Mouse (Mus musculus) neural tube, embryonic 13.5 days (tissue): ENCODE results near the gene Omp. TPM values are rescaled to one million over a fixed set of nuclear protein-coding genes. Genes with fewer than 3 reads are reported as not detected.

Experiments used
- ATAC-seq: fragments of 200-750 bp; cut with Nextera tagmentation; 2 replicates; pipeline ENCODE4 v1.8.0; 2017; ENCODE audit warnings: low read depth, mild to moderate bottlenecking, moderate TSS enrichment, moderate library complexity
- H3K27ac ChIP-seq: fragments of 300-500 bp; sonication (generic); replicated peaks from 2 replicates; pipeline ENCODE4 v1.5.1; 2015; ENCODE audit warnings: moderate library complexity, mild to moderate bottlenecking, inconsistent platforms
- H3K27me3 ChIP-seq: fragments of 300-500 bp; sonication (generic); 2 replicates; pipeline ENCODE4 v1.6.1; 2015; ENCODE audit warnings: mild to moderate bottlenecking, inconsistent platforms
- H3K36me3 ChIP-seq: fragments of 300-500 bp; sonication (generic); 2 replicates; pipeline ENCODE4 v1.6.1; 2015; ENCODE audit warnings: mild to moderate bottlenecking, inconsistent platforms
- H3K4me1 ChIP-seq: fragments of 300-500 bp; sonication (generic); replicated peaks from 2 replicates; pipeline ENCODE4 v1.6.1; 2015; ENCODE audit warnings: inconsistent platforms
- H3K4me2 ChIP-seq: fragments of 300-500 bp; sonication (generic); 2 replicates; pipeline ENCODE4 v1.6.1; 2015; ENCODE audit warnings: inconsistent platforms, mild to moderate bottlenecking, moderate library complexity
- H3K4me3 ChIP-seq: fragments of 300-500 bp; sonication (generic); 2 replicates; pipeline ENCODE4 v1.5.1; 2015; ENCODE audit warnings: mild to moderate bottlenecking, inconsistent platforms
- H3K9ac ChIP-seq: fragments of 300-500 bp; sonication (generic); 2 replicates; pipeline ENCODE4 v1.6.1; 2015; ENCODE audit warnings: moderate library complexity, mild to moderate bottlenecking, inconsistent platforms
- H3K9me3 ChIP-seq: fragments of 300-500 bp; sonication (generic); 2 replicates; pipeline ENCODE4 v1.6.1; 2016; ENCODE audit warnings: inconsistent platforms
- WGBS: fragments of 180-500 bp; shearing (Covaris S2); methylation state at CpG from one replicate; pipeline ENCODE4 v1.1.7; 2015; 5-methylcytosine and 5-hydroxymethylcytosine counted together
- polyA plus RNA-seq: library from polyadenylated mRNA; unstranded; fragments of >200 nt; fragmentation: Nextera tagmentation; extraction: Ambion mirVana; gene quantifications from 2 replicates; pipeline ENCODE4 v1.2.1, GENCODE M21; 2015

The Omp gene
- polyA plus RNA-seq, 1 experiment from 2014 or later, result 0.60 TPM

DNA sequence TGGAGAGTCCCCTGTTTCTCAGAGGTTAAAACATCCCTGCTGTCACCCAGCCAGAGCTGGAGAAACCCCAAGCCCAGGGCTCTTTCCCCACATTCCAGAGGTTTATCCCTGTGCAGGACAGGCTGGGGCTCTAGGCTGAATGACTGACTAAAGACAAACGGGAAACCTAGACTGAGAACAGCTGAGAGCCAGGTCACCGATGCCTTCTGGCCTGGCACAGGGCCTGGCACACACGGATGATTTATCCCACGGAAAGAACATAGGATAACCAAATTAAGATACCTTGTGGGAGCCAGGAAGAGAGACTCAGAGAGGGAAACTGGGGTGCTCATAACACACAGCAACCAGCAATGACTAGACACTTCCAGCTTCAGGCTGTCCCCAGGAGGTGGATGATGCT is 35.5 kb downstream of the Omp start:
- Histone ChIP-seq H3K4me3 (no peak overlapping the region), H3K9me3 (no peaks in the 10 kb centered on the region), H3K4me1 (peaks cover 7% of the 10 kb centered on the region), H3K4me2 (no peak overlapping the region), H3K27me3 (peaks cover 23% of the 10 kb centered on the region), H3K36me3 (no peaks in the 10 kb centered on the region), H3K27ac (no peak overlapping the region), H3K9ac (no peak overlapping the region)
- 86% methylated on average over 4 of the region's 4 CpGs for WGBS
- no peak for ATAC-seq

DNA sequence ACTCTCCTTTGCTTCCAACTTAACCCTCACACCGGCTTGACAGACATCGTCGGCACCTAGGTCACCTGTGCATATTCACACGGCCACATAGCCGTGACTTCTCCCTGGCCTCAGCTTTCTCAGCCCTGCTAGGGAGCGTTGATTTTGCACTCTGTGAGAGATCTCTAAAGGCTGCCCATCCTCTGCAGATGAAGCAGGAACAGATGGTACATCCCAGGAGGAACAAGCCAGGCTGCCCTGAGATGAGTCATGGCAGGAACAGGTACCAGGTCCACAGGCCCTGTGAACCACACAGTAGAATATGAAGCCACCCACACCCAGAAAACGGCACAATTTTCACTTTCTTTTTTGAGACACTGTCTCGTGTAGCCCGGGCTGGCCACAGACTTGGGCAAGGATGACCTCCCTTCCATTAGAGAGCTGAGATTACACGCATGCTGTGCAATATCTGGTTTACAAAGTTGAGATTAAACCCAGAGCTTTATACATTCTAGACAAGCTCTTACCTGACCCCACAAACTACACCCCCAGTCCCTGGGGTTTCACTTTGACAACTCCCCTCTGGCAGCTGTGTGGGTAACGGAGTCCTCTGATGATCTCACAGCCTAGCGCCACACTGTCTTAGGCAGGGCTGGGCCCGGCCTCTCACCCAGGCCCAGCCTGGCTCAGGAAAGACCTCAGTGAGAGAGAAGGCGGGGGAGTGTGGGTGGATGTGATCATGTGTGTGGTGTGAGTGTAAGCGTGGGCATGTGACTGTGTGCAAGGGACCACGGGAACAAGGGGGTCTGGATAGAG is 36.5 kb downstream of the Omp start:
- Histone ChIP-seq H3K9ac (no peak overlapping the region), H3K36me3 (no peaks in the 10 kb centered on the region), H3K27me3 (peaks cover 23% of the 10 kb centered on the region), H3K4me1 (peaks cover 7% of the 10 kb centered on the region), H3K4me2 (no peak overlapping the region), H3K9me3 (no peaks in the 10 kb centered on the region), H3K4me3 (no peak overlapping the region), H3K27ac (no peak overlapping the region)
- WGBS, result 87% methylated on average over 16 of the region's 16 CpGs
- ATAC-seq, result no peak

DNA sequence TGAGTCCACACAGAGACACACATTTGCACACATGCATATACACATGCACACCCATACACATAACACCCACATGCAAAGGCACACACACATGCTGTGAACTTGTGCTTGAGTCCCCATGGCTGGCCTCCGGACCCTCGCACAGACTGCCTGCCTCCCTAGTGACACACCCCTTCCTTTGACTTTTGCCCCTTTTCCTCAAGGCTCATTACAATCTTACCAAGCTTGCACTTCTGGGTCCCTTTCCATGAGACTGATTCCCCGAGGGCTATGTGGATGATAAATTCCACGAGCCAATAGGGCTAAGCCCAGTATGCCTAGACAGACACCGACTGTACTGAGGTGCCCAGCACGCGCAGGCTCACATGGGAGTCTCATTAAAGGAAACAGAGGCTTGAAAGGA is 39.0 kb downstream of the Omp start:
- Histone ChIP-seq H3K4me3 (no peak overlapping the region), H3K4me2 (no peak overlapping the region), H3K27me3 (peaks cover 10% of the 10 kb centered on the region), H3K9me3 (no peaks in the 10 kb centered on the region), H3K27ac (no peak overlapping the region), H3K36me3 (no peaks in the 10 kb centered on the region), H3K9ac (no peak overlapping the region), H3K4me1 (peaks cover 19% of the 10 kb centered on the region)
- ATAC-seq, result no peak
- 87% methylated on average over 7 of the region's 7 CpGs for WGBS

DNA sequence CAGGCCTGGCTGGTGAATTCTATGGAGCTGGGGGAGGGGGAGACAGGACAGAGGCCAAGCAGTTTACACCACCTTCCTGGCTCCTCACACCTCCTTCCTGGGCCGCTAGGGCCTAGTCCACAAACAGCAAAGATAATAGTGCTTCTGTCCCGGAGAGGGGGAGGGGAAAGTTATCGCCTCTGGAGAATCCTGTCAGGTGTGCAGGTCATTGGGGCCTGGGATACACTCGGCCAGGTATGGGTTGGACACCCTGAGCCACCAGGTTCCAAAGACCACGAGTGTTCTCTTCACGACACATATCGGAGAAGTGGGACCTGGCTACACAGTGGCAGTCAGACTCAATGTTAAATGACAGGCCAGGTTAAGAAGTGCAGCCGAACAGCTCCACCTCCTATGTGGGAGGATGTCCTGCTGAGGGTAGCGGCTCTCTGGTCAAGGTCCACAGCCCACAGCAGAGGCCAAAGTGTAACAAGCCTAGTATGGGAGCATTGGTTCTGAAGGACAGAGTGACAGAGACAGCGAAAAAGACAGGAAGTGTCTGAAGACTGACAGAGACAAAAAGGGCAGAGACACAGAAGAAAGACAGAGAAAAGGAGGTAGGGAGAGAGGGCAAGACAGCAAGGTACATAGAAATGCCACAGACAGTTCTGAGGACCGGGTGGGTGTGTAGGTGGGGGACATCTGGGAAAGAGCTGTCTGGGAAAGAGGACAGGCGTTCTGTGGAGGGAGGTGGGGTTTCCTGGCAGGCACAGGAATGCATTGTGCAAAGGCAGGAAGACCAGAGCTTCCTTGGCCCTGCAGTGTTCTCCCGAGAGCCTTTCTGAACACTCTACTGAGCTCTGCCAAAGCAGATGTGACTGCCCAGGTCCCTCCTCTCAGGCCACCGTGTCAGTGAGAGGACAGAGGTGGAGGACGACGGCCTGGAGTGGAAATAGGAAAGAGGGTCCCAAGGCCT is 40.5 kb downstream of the Omp start:
- no peaks in the 10 kb centered on the region for H3K27me3 ChIP-seq
- no peak overlapping the region for H3K27ac ChIP-seq
- 66% methylated on average over 16 of the region's 16 CpGs for WGBS
- H3K4me2 ChIP-seq, result no peak overlapping the region
- H3K36me3 ChIP-seq, result no peaks in the 10 kb centered on the region
- 0 out of 2 replicates have a peak overlapping the region, but pooled peaks have one; percentile 19 for H3K9ac ChIP-seq
- peaks cover 16% of the 10 kb centered on the region for H3K4me1 ChIP-seq
- H3K9me3 ChIP-seq, result no peaks in the 10 kb centered on the region
- ATAC-seq, result no peak
- H3K4me3 ChIP-seq, result no peak overlapping the region

DNA sequence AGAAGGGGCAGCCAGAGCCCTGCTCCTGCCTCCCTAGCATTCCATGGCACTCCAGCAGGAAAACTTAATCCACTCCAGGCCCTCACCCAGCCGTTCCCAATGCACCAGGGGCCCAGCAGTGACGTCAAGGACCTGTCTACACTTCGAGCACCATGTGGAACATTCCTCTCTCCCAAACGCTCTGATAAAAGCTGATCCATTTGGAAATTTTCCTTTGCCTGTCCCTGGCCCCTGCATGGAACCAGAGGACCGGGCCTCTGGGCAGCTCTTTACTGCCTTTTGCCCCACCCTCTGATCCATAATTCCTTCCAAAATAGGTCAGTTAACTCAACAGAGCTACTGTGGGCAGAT is 41.4 kb downstream of the Omp start:
- H3K9me3 ChIP-seq, result no peaks in the 10 kb centered on the region
- no peak overlapping the region for H3K4me3 ChIP-seq
- H3K27ac ChIP-seq, result no peak overlapping the region
- no peak overlapping the region for H3K9ac ChIP-seq
- H3K27me3 ChIP-seq, result no peaks in the 10 kb centered on the region
- no peak overlapping the region for H3K4me2 ChIP-seq
- H3K4me1 ChIP-seq, result peaks cover 16% of the 10 kb centered on the region
- peak; percentile 16; the same call in 1 of the 2 replicates for ATAC-seq
- 74% methylated on average over 5 of the region's 5 CpGs for WGBS
- H3K36me3 ChIP-seq, result no peaks in the 10 kb centered on the region

DNA sequence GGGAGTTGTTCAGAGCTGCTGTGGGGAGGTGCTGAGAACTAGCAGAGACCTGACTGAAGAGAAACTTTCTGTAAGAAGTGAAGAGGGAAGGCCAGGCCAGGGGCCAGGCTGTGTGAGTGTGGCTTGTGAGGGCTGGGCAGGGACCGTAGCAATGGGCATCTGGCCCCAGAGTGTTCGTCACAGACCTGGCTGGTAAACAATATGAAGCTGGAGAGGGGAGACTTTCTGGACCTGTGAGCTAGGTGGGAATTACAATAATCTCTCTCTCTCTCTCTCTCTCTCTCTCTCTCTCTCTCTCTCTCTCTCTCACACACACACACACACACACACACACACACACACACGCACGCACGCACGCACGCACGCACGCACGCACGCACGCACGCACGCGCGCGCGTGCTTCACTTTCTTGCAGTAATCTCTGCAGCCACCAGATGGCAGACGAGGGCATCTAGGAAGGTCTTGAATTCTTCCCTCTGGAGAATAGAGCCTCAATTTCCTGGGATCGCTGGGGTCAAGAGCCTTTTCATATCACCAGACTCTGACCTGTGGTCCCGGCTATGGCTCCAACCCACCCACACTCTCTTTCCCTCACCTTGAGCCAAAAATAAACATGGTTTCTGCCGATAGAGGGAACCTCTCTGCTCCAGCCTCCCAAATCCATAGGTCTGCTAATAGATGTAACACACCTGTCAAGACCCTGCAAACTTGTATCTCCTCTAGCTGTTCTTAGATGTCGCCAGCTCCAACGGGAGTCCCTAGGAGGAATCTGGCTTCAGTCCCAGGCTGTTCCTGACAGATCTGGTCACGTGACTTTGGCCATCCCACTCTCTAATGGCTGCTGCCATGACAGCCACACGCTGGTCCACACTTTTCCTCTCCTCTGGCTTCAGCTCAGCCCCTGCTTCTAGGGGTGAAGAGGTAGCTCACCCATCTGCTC is 42.0 kb downstream of the Omp start:
- Histone ChIP-seq H3K36me3 (no peaks in the 10 kb centered on the region), H3K27ac (peak overlapping the region; percentile 46; the same call in 1 of the 2 replicates), H3K4me3 (peak overlapping the region; percentile 25), H3K4me2 (peak overlapping the region; percentile 55), H3K9ac (peak overlapping the region; percentile 70), H3K4me1 (peaks cover 16% of the 10 kb centered on the region), H3K9me3 (no peaks in the 10 kb centered on the region), H3K27me3 (no peaks in the 10 kb centered on the region)
- WGBS, result 23% methylated on average over 15 of the region's 26 CpGs
- ATAC-seq, result peak; percentile 78

DNA sequence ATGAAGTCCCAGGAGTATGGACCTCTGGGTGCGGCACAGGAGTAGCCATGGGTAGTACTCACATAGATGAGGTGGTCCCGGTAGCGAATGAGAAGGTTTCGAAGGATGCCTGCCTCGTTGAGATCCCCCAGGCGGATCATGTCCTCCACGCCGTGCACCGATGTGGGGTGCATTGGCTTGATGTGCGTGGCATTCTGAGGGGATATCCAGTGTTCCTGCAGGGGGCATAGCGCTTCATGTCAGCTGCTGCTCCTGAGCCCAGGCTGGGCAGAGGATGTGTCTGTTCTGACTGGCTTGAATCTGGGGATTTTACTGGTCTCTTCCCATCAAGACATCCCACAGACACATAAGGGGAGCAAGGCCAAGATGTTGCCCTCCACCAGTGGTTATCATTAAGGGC is 42.8 kb downstream of the Omp start:
- 0 out of 2 replicates have a peak, but pooled peaks have one; percentile 19 for ATAC-seq
- Histone ChIP-seq H3K9ac (peak overlapping the region; percentile 70), H3K36me3 (peaks cover 7% of the 10 kb centered on the region), H3K4me3 (no peak overlapping the region), H3K27me3 (no peaks in the 10 kb centered on the region), H3K27ac (peak overlapping the region; percentile 46; the same call in 1 of the 2 replicates), H3K4me2 (peak overlapping the region; percentile 55), H3K9me3 (no peaks in the 10 kb centered on the region), H3K4me1 (peaks cover 16% of the 10 kb centered on the region)
- WGBS, result 91% methylated on average over 11 of the region's 11 CpGs

DNA sequence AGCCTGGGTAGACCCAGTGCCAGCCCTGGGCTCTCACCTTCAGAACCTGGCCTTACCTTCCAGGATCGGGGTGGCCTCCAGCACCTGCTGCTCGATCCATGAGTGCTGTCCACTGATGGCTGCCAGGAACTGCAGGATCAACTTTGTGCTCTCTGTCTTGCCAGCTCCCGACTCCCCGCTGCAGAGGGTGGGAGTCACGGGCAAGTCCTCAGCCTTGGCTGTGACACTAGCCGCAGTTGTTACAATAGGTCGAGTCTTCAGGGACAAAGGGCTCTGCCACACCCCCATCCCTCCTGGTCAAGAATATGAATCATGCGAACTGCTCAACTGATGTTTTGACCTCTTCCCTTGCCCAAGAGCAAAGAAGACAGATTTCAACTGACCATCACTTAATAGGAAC is 47.7 kb downstream of the Omp start:
- no peaks in the 10 kb centered on the region for H3K9me3 ChIP-seq
- H3K27me3 ChIP-seq, result no peaks in the 10 kb centered on the region
- no peak overlapping the region for H3K27ac ChIP-seq
- no peak for ATAC-seq
- peaks cover 11% of the 10 kb centered on the region for H3K4me1 ChIP-seq
- no peak overlapping the region for H3K9ac ChIP-seq
- 92% methylated on average over 8 of the region's 8 CpGs for WGBS
- H3K4me3 ChIP-seq, result no peak overlapping the region
- peaks cover 24% of the 10 kb centered on the region for H3K36me3 ChIP-seq
- no peak overlapping the region for H3K4me2 ChIP-seq

DNA sequence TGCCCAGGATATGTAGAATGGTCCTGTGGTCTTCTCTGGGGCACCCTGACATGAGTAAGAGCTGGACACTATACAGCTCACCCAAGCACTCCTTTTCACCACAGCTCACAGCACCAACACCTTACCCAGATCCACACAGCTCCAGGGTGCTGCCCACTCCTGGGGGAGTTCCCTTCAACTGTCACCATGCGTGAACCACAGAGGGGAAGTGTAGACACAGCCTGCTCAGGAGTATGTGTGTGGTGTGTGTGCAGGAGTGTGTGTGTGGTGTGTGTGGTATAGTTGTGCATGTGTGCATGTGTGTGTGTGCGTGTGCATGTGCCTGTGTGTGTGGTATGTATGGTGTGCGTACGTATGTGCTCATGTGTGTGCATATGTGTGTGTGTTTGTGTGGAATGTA is 49.5 kb downstream of the Omp start:
- Histone ChIP-seq H3K27me3 (no peaks in the 10 kb centered on the region), H3K4me2 (no peak overlapping the region), H3K27ac (no peak overlapping the region), H3K9me3 (no peaks in the 10 kb centered on the region), H3K4me1 (peaks cover 5% of the 10 kb centered on the region; the same call in 1 of the 2 replicates), H3K36me3 (peaks cover 36% of the 10 kb centered on the region), H3K4me3 (no peak overlapping the region), H3K9ac (no peak overlapping the region)
- WGBS, result 97% methylated on average over 4 of the region's 4 CpGs
- ATAC-seq, result no peak
